Mouse (Mus musculus): ENCODE measurements at regions not wholly inside any gene's neighbourhood (a gene's known extent, or its start where the extent isn't known, plus 50 kb on each side); places are given as distances from the start of the nearest gene placed in this dataset.

DNA sequence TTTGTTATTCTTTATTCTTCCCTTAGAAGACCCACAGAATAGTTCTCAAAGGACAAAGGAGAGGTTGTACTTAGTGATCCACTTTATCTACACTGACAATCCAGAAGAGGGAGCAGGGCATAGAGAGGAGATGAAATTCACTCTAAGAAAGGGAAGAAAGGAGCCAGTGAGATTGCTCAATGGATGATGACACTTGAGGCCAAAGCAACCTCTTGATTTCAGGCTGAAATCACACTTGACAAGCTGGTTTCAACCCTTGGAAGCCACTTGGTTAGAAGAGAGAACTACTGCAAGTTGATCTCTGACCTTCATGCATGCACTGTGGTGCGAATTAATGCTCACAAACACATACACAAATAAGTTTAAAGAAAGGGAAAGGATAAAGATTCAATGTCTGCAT, 66.5 kb downstream of the Ccnl1 start:
- in situ Hi-C loops (cut with MboI, MseI), result loop anchor here in 1 of 2 experiments (10.0 kb wide), 1 partner anchor 777 kb away; no protein-coding TSS in a partner anchor

DNA sequence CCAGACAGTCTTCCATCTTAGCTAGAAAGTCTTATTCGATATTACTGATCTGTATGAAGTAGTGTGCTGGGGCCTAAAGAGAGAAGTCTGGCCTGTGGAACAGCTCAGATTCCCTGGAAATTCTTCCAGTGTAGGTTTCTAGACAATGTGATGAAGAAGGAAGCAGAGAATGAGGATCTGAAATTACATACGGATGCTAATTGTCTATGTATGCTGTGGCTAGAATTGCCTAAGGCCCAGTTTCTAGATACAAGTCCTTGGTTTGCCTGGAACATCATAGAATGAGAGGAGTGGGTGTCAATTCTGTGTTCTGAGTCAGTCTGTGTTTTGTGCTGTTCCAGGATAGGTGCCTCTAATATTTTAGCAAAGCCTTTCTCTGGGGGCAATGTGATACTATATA, 66.9 kb downstream of the Ccnl1 start:
- in situ Hi-C loops (cut with MboI, MseI), result loop anchor here in 1 of 2 experiments (10.0 kb wide), 1 partner anchor 776 kb away; no protein-coding TSS in a partner anchor

- in situ Hi-C loops (cut with MboI, MseI), result no loop called here
Measured at GRCm38 (mm10) chr3:65888921-65889320, 69.1 kb downstream of the Ccnl1 start.

GRCm38 (mm10) chr3:65884571-65885011, 73.5 kb downstream of the Ccnl1 start:
- in situ Hi-C loops (cut with MboI, MseI), result no loop called here

DNA sequence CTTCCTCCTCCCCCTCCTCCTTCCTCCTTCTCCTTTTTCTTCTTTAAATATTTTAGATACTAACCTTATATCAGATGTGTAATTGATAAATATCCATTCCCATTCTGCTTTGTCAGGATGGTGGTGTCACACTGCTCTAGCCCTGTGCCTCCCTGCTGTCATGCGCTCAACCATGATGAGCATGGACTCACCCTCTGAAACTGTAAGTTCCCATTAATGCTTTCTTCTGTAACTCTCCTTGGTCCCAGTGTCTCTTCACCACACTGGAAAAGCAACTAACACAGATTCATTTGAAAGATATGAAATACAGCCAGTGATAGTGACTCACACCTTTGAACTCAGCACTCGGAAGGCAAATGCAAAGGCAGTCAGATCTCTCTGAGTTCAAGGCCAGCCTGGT, 75.9 kb downstream of the Ccnl1 start:
- in situ Hi-C loops (cut with MboI, MseI), result no loop called here

Measured in T-helper 17 cell (primary cell).